Comparison of ENCODE assay signal across 19 mouse cellular contexts in genomic region chr6:47821236-47821635, GRCm38 (mm10). TPM values are rescaled to one million over a fixed set of nuclear protein-coding genes. Genes with fewer than 3 reads are reported as not detected.
A peak's percentile ranks its signal among the peaks of the same experiment; 100 is the strongest.
DNase-seq lines count a peak whose midpoint lies in the region; ATAC-seq and TF ChIP-seq lines count a peak whose summit lies in the region.
"Had no signal": no experiment of that assay in that cellular context is flagged by ENCODE, and none has a peak within 500 bp of the region (broad histone marks: within the 10 kb centered on the region; RNA-seq: fewer than 3 reads in every experiment).

No protein-coding gene starts in this region.

- peaks cover 15% of the 10 kb centered on the region; the same call in 1 of the 2 replicates for H3K36me3 ChIP-seq in liver, embryonic 12.5 days

- H3K9me3 ChIP-seq in liver, embryonic 12.5 days (replicated peaks), result no peaks in the 10 kb centered on the region
- H3K9me3 ChIP-seq: forebrain, embryonic 12.5 days; forebrain, embryonic 15.5 days; heart, embryonic 10.5 days; hindbrain, embryonic 12.5 days; hindbrain, embryonic 15.5 days had no signal

- WGBS in lung, adult 2 months, result 67% methylated on average over 5 of the region's 5 CpGs
- WGBS in liver, embryonic 12.5 days (ENCODE audit: insufficient replicate concordance), result 75% methylated on average over 5 of the region's 5 CpGs

- no peak for ATAC-seq in liver, embryonic 12.5 days
- ATAC-seq: CD4-positive, CD25-positive, alpha-beta regulatory T cell, adult 4 months; forebrain, embryonic 15.5 days had no signal

- DNase-seq in lung, adult 18-20 months, result peak; percentile 22 to 44
- no peak for DNase-seq in lung, adult 2 months
- peak; percentile 20 for DNase-seq in lung, postnatal 10 days
- peak; percentile 48 for DNase-seq in lung, postnatal 25 days (ENCODE audit: low spot score)
- no peak for DNase-seq in layer of hippocampus, postnatal 14 days (ENCODE audit: low spot score in 2 of 2)
- DNase-seq: adrenal gland, adult 8-10 months; adrenal gland, postnatal 25 days; cerebellum, adult 11-12 months; cerebellum, adult 8-10 months; cerebellum, postnatal 10 days; gastrocnemius, postnatal 25 days; heart, adult 2 months had no signal

- no peak for TF ChIP-seq POLR2A in lung, adult 2 months (IDR thresholded peaks at IDR 0.05; ENCODE audit: borderline replicate concordance, extremely low read depth, low read depth, low read length)

- no peak overlapping the region for H3K9ac ChIP-seq in liver, embryonic 12.5 days
- H3K9ac ChIP-seq: forebrain, embryonic 12.5 days; forebrain, embryonic 15.5 days; hindbrain, embryonic 12.5 days; hindbrain, embryonic 15.5 days had no signal

- no peak for TF ChIP-seq CTCF in lung, adult 2 months (IDR thresholded peaks at IDR 0.05; ENCODE audit: insufficient read depth, low read length)

- H3K4me1 ChIP-seq in lung, adult 2 months (ENCODE audit: control insufficient read depth, insufficient read depth, low read length), result no peaks in the 10 kb centered on the region
- H3K4me1 ChIP-seq in liver, embryonic 12.5 days, result no peaks in the 10 kb centered on the region
- H3K4me1 ChIP-seq: forebrain, embryonic 12.5 days; forebrain, embryonic 15.5 days; heart, embryonic 10.5 days; hindbrain, embryonic 12.5 days; hindbrain, embryonic 15.5 days had no signal

- H3K27ac ChIP-seq in liver, embryonic 12.5 days, result no peak overlapping the region
- H3K27ac ChIP-seq: forebrain, embryonic 12.5 days; forebrain, embryonic 15.5 days; heart, adult 2 months; heart, embryonic 10.5 days; hindbrain, embryonic 12.5 days; hindbrain, embryonic 15.5 days had no signal

- no peaks in the 10 kb centered on the region for H3K27me3 ChIP-seq in liver, embryonic 12.5 days (replicated peaks)
- H3K27me3 ChIP-seq: forebrain, embryonic 12.5 days; forebrain, embryonic 15.5 days; hindbrain, embryonic 12.5 days; hindbrain, embryonic 15.5 days had no signal

- no peak overlapping the region for H3K4me3 ChIP-seq in lung, adult 2 months (replicated peaks; ENCODE audit: extremely low read depth, low read depth, low read length)
- no peak overlapping the region for H3K4me3 ChIP-seq in liver, embryonic 12.5 days
- H3K4me3 ChIP-seq: forebrain, embryonic 12.5 days; forebrain, embryonic 15.5 days; heart, adult 2 months; heart, embryonic 10.5 days; hindbrain, embryonic 12.5 days; hindbrain, embryonic 15.5 days had no signal

- no peak overlapping the region for H3K4me2 ChIP-seq in liver, embryonic 12.5 days
- H3K4me2 ChIP-seq: forebrain, embryonic 12.5 days; forebrain, embryonic 15.5 days; hindbrain, embryonic 12.5 days; hindbrain, embryonic 15.5 days had no signal

RNA-seq across cellular contexts. Expression of gene Pdia4, which starts 8.0 kb away (rescaled TPM):
- 24.6 and 40.1 TPM in 2 replicates for polyA plus RNA-seq in lung, adult 2 months (2012; rRNA removed)
- polyA plus RNA-seq in liver, embryonic 12.5 days (2016; fragmentation: Nextera tagmentation; extraction: Ambion mirVana), result 142 and 147 TPM in 2 replicates
- total RNA-seq in layer of hippocampus, postnatal 14 days (2021), result 10 to 100 TPM; 53.0 to 73.0 TPM

RNA-seq across cellular contexts. Expression of gene Zfp786, which starts 9.4 kb away (rescaled TPM):
- polyA plus RNA-seq in lung, adult 2 months (2012; rRNA removed), result 0.16 and 0.26 TPM in 2 replicates
- polyA plus RNA-seq in liver, embryonic 12.5 days (2016; fragmentation: Nextera tagmentation; extraction: Ambion mirVana), result 0.99 and 1.0 TPM in 2 replicates
- total RNA-seq in layer of hippocampus, postnatal 14 days (2021), result 1 to 10 TPM; 5.1 to 5.5 TPM
- polyA plus RNA-seq: CD4-positive, CD25-positive, alpha-beta regulatory T cell, adult 4 months had no signal

RNA-seq across cellular contexts. Expression of gene Zfp398, which starts 14.2 kb away (rescaled TPM):
- polyA plus RNA-seq in lung, adult 2 months (2012; rRNA removed), result 8.8 and 8.9 TPM in 2 replicates
- 3.0 and 3.7 TPM in 2 replicates for polyA plus RNA-seq in liver, embryonic 12.5 days (2016; fragmentation: Nextera tagmentation; extraction: Ambion mirVana)
- total RNA-seq in layer of hippocampus, postnatal 14 days (2021), result 10 to 100 TPM; 19.1 to 21.0 TPM

RNA-seq across cellular contexts. Expression of gene Zfp282, which starts 55.8 kb away (rescaled TPM):
- 7.6 and 8.1 TPM in 2 replicates for polyA plus RNA-seq in lung, adult 2 months (2012; rRNA removed)
- 6.2 and 6.5 TPM in 2 replicates for polyA plus RNA-seq in liver, embryonic 12.5 days (2016; fragmentation: Nextera tagmentation; extraction: Ambion mirVana)
- total RNA-seq in layer of hippocampus, postnatal 14 days (2021), result 10 to 100 TPM; 23.5 to 23.6 TPM

Comparison
In these comparisons a context has a peak if more than half of its experiments do, and no peak if none do; other contexts are left out.
1. DNase-seq: peak in lung, adult 18-20 months (2 of 2), lung, postnatal 10 days (single experiment) and lung, postnatal 25 days (single experiment); none in lung, adult 2 months (single experiment) and layer of hippocampus, postnatal 14 days (0 of 2).